Mouse (Mus musculus) kidney, adult 2 months (tissue): ENCODE data around the gene Dpyd. TPM values are rescaled to one million over a fixed set of nuclear protein-coding genes. Genes with fewer than 3 reads are reported as not detected.

Experiments used
- DNase-seq: peaks from one replicate; pipeline ENCODE4 v3.0.0; 2021
- H3K27ac ChIP-seq: fragments of 200-500 bp; 2 replicates; pipeline ENCODE4 v1.5.1; 2012; ENCODE audit warnings: low read depth, low read length, control low read depth, inconsistent platforms; ENCODE audit not compliant: insufficient read depth
- H3K27me3 ChIP-seq: fragments of 200-500 bp; replicated peaks from 2 replicates; pipeline ENCODE4 v1.6.1; 2012; ENCODE audit warnings: mild to moderate bottlenecking, moderate library complexity, low read length, inconsistent platforms; ENCODE audit not compliant: control insufficient read depth, insufficient read depth
- H3K36me3 ChIP-seq: fragments of 200-500 bp; 2 replicates; pipeline ENCODE4 v1.6.1; 2012; ENCODE audit warnings: mild to moderate bottlenecking, moderate library complexity, low read length, inconsistent platforms; ENCODE audit not compliant: control insufficient read depth, insufficient read depth
- H3K4me1 ChIP-seq: fragments of 200-500 bp; 2 replicates; pipeline ENCODE4 v1.6.1; 2011; ENCODE audit warnings: low read length; ENCODE audit not compliant: control insufficient read depth, insufficient read depth
- H3K4me3 ChIP-seq: fragments of 200-500 bp; 2 replicates; pipeline ENCODE4 v1.5.1; 2011; ENCODE audit warnings: mild to moderate bottlenecking, low read depth, low read length, control low read depth; ENCODE audit not compliant: insufficient read depth
- CTCF ChIP-seq: fragments of 200-500 bp; conservative IDR thresholded peaks from 2 replicates; pipeline ENCODE4 v1.5.1; 2011; ENCODE audit warnings: low read depth, mild to moderate bottlenecking, control low read depth, low read length, moderate library complexity, mixed read lengths; ENCODE audit not compliant: insufficient read depth, insufficient read length
- POLR2A ChIP-seq: fragments of 200-500 bp; IDR thresholded peaks from one replicate; pipeline ENCODE4 v1.6.1; 2011; ENCODE audit warnings: low read depth, low read length, control low read depth
- WGBS: fragments of 180-500 bp; shearing (Covaris S2); methylation state at CpG from one replicate; pipeline ENCODE4 v1.1.7; 2018; 5-methylcytosine and 5-hydroxymethylcytosine counted together
- polyA plus RNA-seq: library from polyadenylated mRNA; depleted of rRNA; stranded (reverse); fragments of >200 nt; gene quantifications from 2 replicates; pipeline ENCODE4 v1.2.3, GENCODE M21; 2012; rRNA removed

Gene Dpyd
- 14.7 and 18.6 TPM in 2 replicates for polyA plus RNA-seq

- H3K27ac ChIP-seq = no peak within 1 kb of the TSS
- 5% methylated on average over 19 of the region's 19 CpGs for WGBS
- peak within 1 kb of the TSS; percentile 72 for H3K4me3 ChIP-seq
These were observed at the start of gene Dpyd for GRCm38 (mm10) chr3:118561554-118562310. Dpyd (plus strand) TSS chr3:118562129.

GRCm38 (mm10) chr3:118537676-118538075, 24.3 kb upstream of the Dpyd start:
- no peak for DNase-seq
- no peak overlapping the region for H3K4me3 ChIP-seq
- no peak overlapping the region for H3K27ac ChIP-seq
- no peaks in the 10 kb centered on the region for H3K4me1 ChIP-seq
- H3K27me3 ChIP-seq = no peaks in the 10 kb centered on the region
- TF ChIP-seq CTCF = no peak
- TF ChIP-seq POLR2A = no peak
- H3K36me3 ChIP-seq = no peaks in the 10 kb centered on the region
- 37% methylated on average over 2 of the region's 2 CpGs for WGBS

More at GRCm38 (mm10) chr3:118561554-118562310, at the start of gene Dpyd:
- Histone ChIP-seq H3K27me3 (no peaks in the 10 kb centered on the region), H3K36me3 (no peaks in the 10 kb centered on the region), H3K4me1 (0 out of 2 replicates have a peak, but pooled peaks cover 2% of the 10 kb centered on the region)
- DNase-seq = peak; percentile 93
- TF ChIP-seq CTCF (no peak), POLR2A (no peak)

- Histone ChIP-seq H3K4me3 (no peak overlapping the region), H3K4me1 (no peaks in the 10 kb centered on the region), H3K27me3 (no peaks in the 10 kb centered on the region), H3K27ac (no peak overlapping the region), H3K36me3 (no peaks in the 10 kb centered on the region)
- no peak for TF ChIP-seq POLR2A
- no peak for TF ChIP-seq CTCF
- WGBS = 60% methylated on average over 6 of the region's 6 CpGs
- no peak for DNase-seq
These were observed 20.2 kb upstream of the Dpyd start for GRCm38 (mm10) chr3:118541766-118542165.

DNA sequence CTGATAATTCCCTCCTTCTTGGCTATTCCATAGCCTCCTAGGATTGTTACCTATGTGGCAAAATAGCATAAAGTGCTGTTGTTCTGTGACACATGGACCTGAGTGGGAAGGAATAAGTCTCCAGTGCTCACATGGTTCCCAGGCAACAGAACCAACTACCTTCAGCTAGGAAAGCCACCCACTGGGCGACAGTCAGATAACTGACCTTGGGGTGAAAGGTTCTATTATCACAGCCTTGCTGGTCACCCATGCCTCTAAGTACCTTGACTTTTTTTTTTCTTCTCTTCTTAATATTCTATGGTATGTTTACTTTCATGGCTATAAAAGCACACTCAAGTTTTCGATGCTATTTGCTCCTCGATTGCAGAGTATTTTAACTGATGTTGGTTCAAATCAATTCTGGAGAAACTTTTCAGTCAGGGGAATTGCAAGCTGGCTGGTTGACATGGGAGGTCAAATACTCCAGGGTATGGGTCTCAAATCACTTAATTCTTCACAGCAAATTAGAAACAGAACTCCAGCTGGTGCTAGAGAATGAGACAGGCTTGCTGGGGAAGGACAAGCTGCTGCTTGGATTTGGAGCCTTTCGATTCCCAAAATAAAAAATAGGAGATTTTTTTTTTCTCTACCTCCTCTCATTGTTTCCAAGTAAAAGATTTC, 14.2 kb upstream of the Dpyd start:
- Histone ChIP-seq H3K4me1 (no peaks in the 10 kb centered on the region), H3K27me3 (no peaks in the 10 kb centered on the region), H3K4me3 (no peak overlapping the region), H3K36me3 (no peaks in the 10 kb centered on the region), H3K27ac (no peak overlapping the region)
- TF ChIP-seq POLR2A = no peak
- TF ChIP-seq CTCF = no peak
- no peak for DNase-seq
- 45% methylated on average over 4 of the region's 4 CpGs for WGBS

DNA sequence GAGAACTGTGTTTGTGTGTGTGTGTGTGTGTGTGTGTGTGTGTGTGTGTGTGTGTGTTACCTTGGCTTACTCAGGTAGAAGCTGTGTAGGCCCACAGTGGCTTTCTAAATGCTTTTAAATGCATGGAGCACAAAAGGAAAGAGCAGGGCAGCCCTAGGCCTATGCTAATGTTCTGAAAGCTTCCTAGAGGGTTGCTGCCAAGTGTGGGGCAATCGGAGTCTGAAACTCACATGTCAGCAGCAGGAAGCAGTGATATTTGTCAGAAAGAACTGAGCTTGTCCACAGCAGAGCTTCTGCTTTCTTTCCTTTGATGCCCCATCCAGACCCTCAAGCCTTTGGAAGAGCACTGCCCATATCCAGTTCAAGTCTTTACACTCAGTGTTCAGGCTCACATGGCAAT, 4.3 kb upstream of the Dpyd start:
- Histone ChIP-seq H3K27me3 (no peaks in the 10 kb centered on the region), H3K36me3 (no peaks in the 10 kb centered on the region), H3K4me1 (no peaks in the 10 kb centered on the region), H3K4me3 (no peak overlapping the region), H3K27ac (no peak overlapping the region)
- no peak for DNase-seq
- TF ChIP-seq CTCF = no peak
- no peak for TF ChIP-seq POLR2A
- 72% methylated on average over 1 of the region's 1 CpGs for WGBS

DNA sequence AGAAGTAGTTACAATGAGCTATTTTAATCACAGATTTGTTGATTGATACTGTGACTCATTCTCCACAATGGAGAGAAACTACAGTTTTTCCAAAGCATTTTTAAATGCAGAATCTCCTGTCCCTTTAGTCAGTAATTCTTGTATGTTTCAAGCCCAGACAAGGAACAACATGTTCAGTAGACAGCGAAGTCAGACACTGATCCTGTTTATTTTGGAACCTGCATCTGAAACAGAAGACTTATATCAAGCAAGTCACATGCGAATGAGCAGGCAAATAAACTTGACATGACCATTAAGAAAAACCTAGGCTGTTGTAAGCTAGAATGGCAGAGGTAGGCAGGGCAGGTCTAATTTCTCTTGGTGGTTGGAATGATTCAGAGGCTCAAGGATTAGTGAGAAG, 2.0 kb upstream of the Dpyd start:
- no peaks in the 10 kb centered on the region for H3K4me1 ChIP-seq
- WGBS = 44% methylated on average over 2 of the region's 2 CpGs
- no peaks in the 10 kb centered on the region for H3K27me3 ChIP-seq
- TF ChIP-seq POLR2A = no peak
- TF ChIP-seq CTCF = no peak
- no peaks in the 10 kb centered on the region for H3K36me3 ChIP-seq
- no peak overlapping the region for H3K4me3 ChIP-seq
- H3K27ac ChIP-seq = no peak overlapping the region
- DNase-seq = no peak

- Histone ChIP-seq H3K27ac (no peak overlapping the region), H3K36me3 (no peaks in the 10 kb centered on the region), H3K27me3 (no peaks in the 10 kb centered on the region), H3K4me3 (peak overlapping the region; percentile 72), H3K4me1 (peaks cover 8% of the 10 kb centered on the region; the same call in 1 of the 2 replicates)
- WGBS = 0% methylated on average over 18 of the region's 18 CpGs
- DNase-seq = peak; percentile 35
- TF ChIP-seq CTCF (no peak), POLR2A (no peak)
These were observed 362 bp downstream of the Dpyd start for GRCm38 (mm10) chr3:118562311-118562671.
